Mouse (Mus musculus) cortical plate, adult 2 months (tissue): ENCODE results near the gene Tmem108.

ENCODE experiments used
- CTCF ChIP-seq: fragments of 200-500 bp; IDR thresholded peaks from 2 replicates; pipeline ENCODE4 v1.5.1; 2011; ENCODE audit warnings: mild to moderate bottlenecking, control low read depth, low read length; ENCODE audit not compliant: insufficient read depth; ENCODE audit errors: extremely low read depth
- POLR2A ChIP-seq: fragments of 200-500 bp; IDR thresholded peaks from 2 replicates; pipeline ENCODE4 v1.6.1; 2011; ENCODE audit warnings: mild to moderate bottlenecking, low read length, control low read depth; ENCODE audit not compliant: insufficient read depth; ENCODE audit errors: extremely low read depth

DNA sequence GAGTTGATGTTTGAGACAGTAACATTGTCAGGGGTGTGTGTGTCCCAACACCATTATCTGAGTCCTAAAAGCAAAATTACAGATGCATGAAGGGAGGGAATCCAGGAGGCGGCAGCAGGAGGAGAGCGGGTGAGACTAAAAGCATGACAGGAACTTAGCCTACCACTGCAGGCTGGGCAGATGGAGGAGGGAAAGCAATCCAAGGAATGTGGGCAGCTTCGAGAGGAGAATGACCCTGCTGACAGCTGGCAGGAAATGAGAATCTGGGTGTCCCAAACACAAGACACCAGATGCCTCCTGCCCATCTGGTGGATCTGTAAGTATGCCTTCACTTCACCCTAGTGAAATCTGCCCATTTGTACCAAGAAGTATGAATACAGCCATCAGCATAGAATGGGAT lies 51.9 kb downstream of the Tmem108 start:
- TF ChIP-seq CTCF (no peak), POLR2A (no peak)
